Mouse (Mus musculus) embryonic fibroblast, embryonic 13.5 days (primary cell): ENCODE data around the gene Nnat.

Source experiments
- CTCF ChIP-seq: IDR thresholded peaks from 2 replicates; pipeline ENCODE4 v1.5.1; 2011; ENCODE audit warnings: mild to moderate bottlenecking, control low read depth, low read length, moderate library complexity, borderline replicate concordance; ENCODE audit not compliant: insufficient read depth
- POLR2A ChIP-seq: IDR thresholded peaks from 2 replicates; pipeline ENCODE4 v1.6.1; 2011; ENCODE audit warnings: low read depth, mild to moderate bottlenecking, control low read depth, low read length, moderate library complexity

DNA sequence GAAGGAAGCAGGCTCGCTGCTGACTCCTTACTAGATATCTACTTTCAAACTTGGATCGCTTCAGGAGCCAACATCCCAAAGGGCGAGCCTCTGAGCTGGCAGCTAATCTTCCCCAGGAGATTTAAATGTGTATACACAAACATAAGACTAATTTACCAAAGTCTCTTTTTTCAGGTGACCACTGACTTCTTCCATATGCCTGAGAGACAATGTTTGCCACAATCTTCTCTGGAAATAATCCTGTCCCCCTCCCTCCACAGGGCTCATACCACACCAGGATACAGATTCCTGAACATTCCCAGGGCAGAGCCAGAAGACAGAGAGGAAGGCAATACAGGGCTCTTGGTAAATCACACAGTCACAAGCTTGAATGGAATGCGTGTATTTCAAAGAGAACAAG, 4.8 kb downstream of the Nnat start:
- TF ChIP-seq CTCF (no peak), POLR2A (no peak)
